Mouse (Mus musculus) forebrain, embryonic 16.5 days (tissue): ENCODE data around the gene Gm11564. TPM values are rescaled to one million over a fixed set of nuclear protein-coding genes. Genes with fewer than 3 reads are reported as not detected.

ENCODE experiments used
- polyA plus RNA-seq: library from polyadenylated mRNA; unstranded; fragments of >200 nt; fragmentation: Nextera tagmentation; extraction: Ambion mirVana; gene quantifications from 2 replicates; pipeline ENCODE4 v1.2.1, GENCODE M21; 2015

Gm11564 gene
- polyA plus RNA-seq, 1 experiment from 2014 or later = not detected

Other genes with a start within 250 kb of the Gm11564 start
- gene Krtap3-1, start 249.0 kb downstream of the Gm11564 start, polyA plus RNA-seq = not detected in 2 replicates
- not detected in 2 replicates for gene Krtap1-5, start 234.7 kb downstream of the Gm11564 start, polyA plus RNA-seq
- gene Krtap1-4, start 232.0 kb downstream of the Gm11564 start, polyA plus RNA-seq = not detected in 2 replicates
- gene Krtap1-3, start 224.3 kb downstream of the Gm11564 start, polyA plus RNA-seq = not detected in 2 replicates
- not detected in 2 replicates for gene Krtap9-3, start 217.6 kb downstream of the Gm11564 start, polyA plus RNA-seq
- gene Gm11938, start 212.4 kb downstream of the Gm11564 start, polyA plus RNA-seq = not detected in 2 replicates
- gene Gm11937, start 205.5 kb downstream of the Gm11564 start, polyA plus RNA-seq = not detected in 2 replicates
- gene Krtap2-4, start 200.8 kb downstream of the Gm11564 start, polyA plus RNA-seq = not detected in 2 replicates
- gene Gm11562, start 195.2 kb downstream of the Gm11564 start, polyA plus RNA-seq = not detected in 2 replicates
- gene Krtap4-1, start 187.4 kb downstream of the Gm11564 start, polyA plus RNA-seq = not detected in 2 replicates
- not detected in 2 replicates for gene Krtap4-2, start 180.6 kb downstream of the Gm11564 start, polyA plus RNA-seq
- not detected in 2 replicates for gene Krtap4-7, start 171.6 kb downstream of the Gm11564 start, polyA plus RNA-seq
- gene Gm11555, start 165.4 kb downstream of the Gm11564 start, polyA plus RNA-seq = not detected in 2 replicates
- gene Gm11563, start 156.7 kb downstream of the Gm11564 start, polyA plus RNA-seq = not detected in 2 replicates
- gene Krtap4-6, start 149.7 kb downstream of the Gm11564 start, polyA plus RNA-seq = not detected in 2 replicates
- not detected in 2 replicates for gene Gm14190, start 124.9 kb downstream of the Gm11564 start, polyA plus RNA-seq
- not detected in 2 replicates for gene Gm14180, start 81.4 kb downstream of the Gm11564 start, polyA plus RNA-seq
- not detected in 2 replicates for gene Gm11595, start 42.8 kb downstream of the Gm11564 start, polyA plus RNA-seq
- not detected in 2 replicates for gene Krtap4-8, start 35.0 kb downstream of the Gm11564 start, polyA plus RNA-seq
- not detected in 2 replicates for gene Krtap4-9, start 30.5 kb downstream of the Gm11564 start, polyA plus RNA-seq
- not detected in 2 replicates for gene Gm11596, start 22.2 kb downstream of the Gm11564 start, polyA plus RNA-seq
- not detected in 2 replicates for gene Gm11569, start 16.7 kb downstream of the Gm11564 start, polyA plus RNA-seq
- not detected in 2 replicates for gene Gm11554, start 11.2 kb downstream of the Gm11564 start, polyA plus RNA-seq
- not detected in 2 replicates for gene Krtap4-13, start 5.8 kb downstream of the Gm11564 start, polyA plus RNA-seq
- not detected in 2 replicates for gene 2300003K06Rik, start 22.4 kb upstream of the Gm11564 start, polyA plus RNA-seq
- not detected in 2 replicates for gene Krtap4-16, start 35.9 kb upstream of the Gm11564 start, polyA plus RNA-seq
- not detected in 2 replicates for gene Gm11568, start 42.3 kb upstream of the Gm11564 start, polyA plus RNA-seq
- gene Gm11559, start 48.8 kb upstream of the Gm11564 start, polyA plus RNA-seq = not detected in 2 replicates
- not detected in 2 replicates for gene Krtap9-1, start 57.7 kb upstream of the Gm11564 start, polyA plus RNA-seq
- not detected in 2 replicates for gene Gm11567, start 63.5 kb upstream of the Gm11564 start, polyA plus RNA-seq
- not detected in 2 replicates for gene Krtap31-1, start 92.3 kb upstream of the Gm11564 start, polyA plus RNA-seq
- not detected in 2 replicates for gene Gm11565, start 99.1 kb upstream of the Gm11564 start, polyA plus RNA-seq
- gene Krtap31-2, start 120.6 kb upstream of the Gm11564 start, polyA plus RNA-seq = not detected in 2 replicates
- gene Krtap9-5, start 132.8 kb upstream of the Gm11564 start, polyA plus RNA-seq = not detected in 2 replicates
- gene Krtap29-1, start 163.4 kb upstream of the Gm11564 start, polyA plus RNA-seq = not detected in 2 replicates
- gene Krtap16-1, start 170.9 kb upstream of the Gm11564 start, polyA plus RNA-seq = not detected in 2 replicates
- gene Krtap17-1, start 178.3 kb upstream of the Gm11564 start, polyA plus RNA-seq = not detected in 2 replicates
- not detected in 2 replicates for gene Krt33a, start 200.5 kb upstream of the Gm11564 start, polyA plus RNA-seq
- not detected in 2 replicates for gene Krt33b, start 214.2 kb upstream of the Gm11564 start, polyA plus RNA-seq
- gene Krt34, start 225.9 kb upstream of the Gm11564 start, polyA plus RNA-seq = not detected in 2 replicates
- gene Krt31, start 234.9 kb upstream of the Gm11564 start, polyA plus RNA-seq = not detected in 2 replicates